25 mouse cellular contexts compared by ENCODE assay signal in genomic region chr10:84058301-84058700, GRCm38 (mm10).
"Had no signal": no experiment of that assay in that cellular context is flagged by ENCODE, and none has a peak within 500 bp of the region (broad histone marks: within the 10 kb centered on the region; RNA-seq: fewer than 3 reads in every experiment).

No protein-coding gene starts in this region.

- H3K27ac ChIP-seq: heart, embryonic 13.5 days; heart, embryonic 15.5 days; hindbrain, embryonic 12.5 days; hindbrain, embryonic 14.5 days; hindbrain, postnatal 0 days; kidney, embryonic 15.5 days; kidney, postnatal 0 days; limb, embryonic 13.5 days; limb, embryonic 15.5 days; liver, embryonic 12.5 days had no signal

- H3K4me3 ChIP-seq: heart, embryonic 13.5 days; heart, embryonic 15.5 days; hindbrain, embryonic 12.5 days; kidney, embryonic 15.5 days; limb, embryonic 13.5 days; limb, embryonic 15.5 days; liver, embryonic 12.5 days had no signal

- ATAC-seq: hindbrain, postnatal 0 days; intestine, embryonic 16.5 days; liver, embryonic 12.5 days had no signal

- DNase-seq: gastrocnemius, postnatal 14 days; gastrocnemius, postnatal 36 days; heart, adult 18-20 months; heart, postnatal 14 days; heart, postnatal 36 days; kidney, adult 11 months; kidney, adult 2 months; kidney, adult 9 months; kidney, postnatal 14 days; kidney, postnatal 36 days; layer of hippocampus, adult 9-11 months; layer of hippocampus, postnatal 36 days; left cerebral cortex, postnatal 4 days had no signal

- H3K27me3 ChIP-seq: heart, embryonic 13.5 days; heart, embryonic 15.5 days; hindbrain, embryonic 12.5 days; limb, embryonic 13.5 days; limb, embryonic 15.5 days; liver, embryonic 12.5 days had no signal

- H3K4me2 ChIP-seq: heart, embryonic 11.5 days; heart, embryonic 13.5 days; heart, embryonic 15.5 days; hindbrain, embryonic 12.5 days; hindbrain, embryonic 14.5 days; kidney, embryonic 15.5 days; limb, embryonic 13.5 days; limb, embryonic 15.5 days; liver, embryonic 12.5 days had no signal

- H3K36me3 ChIP-seq: heart, embryonic 13.5 days; heart, embryonic 15.5 days; hindbrain, embryonic 12.5 days; kidney, embryonic 15.5 days; limb, embryonic 13.5 days; limb, embryonic 15.5 days; liver, embryonic 12.5 days had no signal

- H3K9ac ChIP-seq: heart, embryonic 13.5 days; heart, embryonic 15.5 days; hindbrain, embryonic 12.5 days; hindbrain, embryonic 14.5 days; kidney, embryonic 15.5 days; limb, embryonic 13.5 days; limb, embryonic 15.5 days; liver, embryonic 12.5 days had no signal

- H3K9me3 ChIP-seq: heart, embryonic 13.5 days; heart, embryonic 15.5 days; hindbrain, embryonic 12.5 days; kidney, embryonic 15.5 days; limb, embryonic 13.5 days; limb, embryonic 15.5 days; liver, embryonic 12.5 days had no signal
